Mouse (Mus musculus): ENCODE measurements around the gene Gabrb3. TPM values are rescaled to one million over a fixed set of nuclear protein-coding genes. Genes with fewer than 3 reads are reported as not detected.

The Gabrb3 gene
- polyA plus RNA-seq, 1 experiment = 49.2 TPM

- no peak for DNase-seq
- Histone ChIP-seq H3K4me3 (replicated peaks; ENCODE audit: insufficient read depth, low read depth, low read length) (no peak overlapping the region), H3K4me1 (ENCODE audit: control insufficient read depth, insufficient read depth, low read length) (no peaks in the 10 kb centered on the region), H3K27me3 (ENCODE audit: control insufficient read depth, insufficient read depth, low read length) (no peaks in the 10 kb centered on the region), H3K27ac (ENCODE audit: insufficient read depth, low read length) (no peak overlapping the region)
- 77% methylated on average over 1 of the region's 1 CpGs for WGBS
- no peak for TF ChIP-seq CTCF (IDR thresholded peaks at IDR 0.05; ENCODE audit: borderline replicate concordance, insufficient read depth, low read depth, low read length)
- no peak for TF ChIP-seq POLR2A (IDR thresholded peaks at IDR 0.05; ENCODE audit: borderline replicate concordance, insufficient read depth, low read length)
These were observed 1.6 kb downstream of the Gabrb3 start for GRCm38 (mm10) chr7:57421044-57421443.

- DNase-seq = no peak
- Histone ChIP-seq H3K27ac (ENCODE audit: insufficient read depth, low read length) (no peak overlapping the region), H3K27me3 (ENCODE audit: control insufficient read depth, insufficient read depth, low read length) (no peaks in the 10 kb centered on the region), H3K4me3 (replicated peaks; ENCODE audit: insufficient read depth, low read depth, low read length) (no peak overlapping the region), H3K4me1 (ENCODE audit: control insufficient read depth, insufficient read depth, low read length) (no peaks in the 10 kb centered on the region)
- WGBS = 91% methylated on average over 1 of the region's 1 CpGs
- TF ChIP-seq POLR2A (IDR thresholded peaks at IDR 0.05; ENCODE audit: borderline replicate concordance, insufficient read depth, low read length) (no peak), CTCF (IDR thresholded peaks at IDR 0.05; ENCODE audit: borderline replicate concordance, insufficient read depth, low read depth, low read length) (no peak)
These were observed 3.2 kb downstream of the Gabrb3 start for GRCm38 (mm10) chr7:57422675-57423074.

- Histone ChIP-seq H3K27ac (ENCODE audit: insufficient read depth, low read length) (no peak overlapping the region), H3K4me1 (ENCODE audit: control insufficient read depth, insufficient read depth, low read length) (no peaks in the 10 kb centered on the region), H3K4me3 (replicated peaks; ENCODE audit: insufficient read depth, low read depth, low read length) (no peak overlapping the region), H3K27me3 (ENCODE audit: control insufficient read depth, insufficient read depth, low read length) (no peaks in the 10 kb centered on the region)
- DNase-seq = no peak
- TF ChIP-seq CTCF (IDR thresholded peaks at IDR 0.05; ENCODE audit: borderline replicate concordance, insufficient read depth, low read depth, low read length) (no peak), POLR2A (IDR thresholded peaks at IDR 0.05; ENCODE audit: borderline replicate concordance, insufficient read depth, low read length) (no peak)
- 72% methylated on average over 1 of the region's 1 CpGs for WGBS
These were observed 28.7 kb downstream of the Gabrb3 start for GRCm38 (mm10) chr7:57448239-57448638.

- WGBS = 62% methylated on average over 5 of the region's 5 CpGs
- TF ChIP-seq POLR2A (IDR thresholded peaks at IDR 0.05; ENCODE audit: borderline replicate concordance, insufficient read depth, low read length) (no peak), CTCF (IDR thresholded peaks at IDR 0.05; ENCODE audit: borderline replicate concordance, insufficient read depth, low read depth, low read length) (no peak)
- no peak for DNase-seq
- Histone ChIP-seq H3K4me1 (ENCODE audit: control insufficient read depth, insufficient read depth, low read length) (no peaks in the 10 kb centered on the region), H3K4me3 (replicated peaks; ENCODE audit: insufficient read depth, low read depth, low read length) (no peak overlapping the region), H3K27me3 (ENCODE audit: control insufficient read depth, insufficient read depth, low read length) (no peaks in the 10 kb centered on the region), H3K27ac (ENCODE audit: insufficient read depth, low read length) (no peak overlapping the region)
These were observed 40.9 kb downstream of the Gabrb3 start for GRCm38 (mm10) chr7:57460354-57460753.

GRCm38 (mm10) chr7:57471316-57471715 is 51.8 kb downstream of the Gabrb3 start:
- no peak for TF ChIP-seq CTCF (IDR thresholded peaks at IDR 0.05; ENCODE audit: borderline replicate concordance, insufficient read depth, low read depth, low read length)
- no peak for TF ChIP-seq POLR2A (IDR thresholded peaks at IDR 0.05; ENCODE audit: borderline replicate concordance, insufficient read depth, low read length)
- Histone ChIP-seq H3K4me3 (replicated peaks; ENCODE audit: insufficient read depth, low read depth, low read length) (no peak overlapping the region), H3K27me3 (ENCODE audit: control insufficient read depth, insufficient read depth, low read length) (no peaks in the 10 kb centered on the region; the same call in 1 of the 2 replicates), H3K4me1 (ENCODE audit: control insufficient read depth, insufficient read depth, low read length) (no peaks in the 10 kb centered on the region; the same call in 1 of the 2 replicates), H3K27ac (ENCODE audit: insufficient read depth, low read length) (no peak overlapping the region)
- 94% methylated on average over 1 of the region's 1 CpGs for WGBS
- no peak for DNase-seq

- Histone ChIP-seq H3K27ac (ENCODE audit: insufficient read depth, low read length) (no peak overlapping the region), H3K27me3 (ENCODE audit: control insufficient read depth, insufficient read depth, low read length) (no peaks in the 10 kb centered on the region; the same call in 1 of the 2 replicates), H3K4me1 (ENCODE audit: control insufficient read depth, insufficient read depth, low read length) (no peaks in the 10 kb centered on the region; the same call in 1 of the 2 replicates), H3K4me3 (replicated peaks; ENCODE audit: insufficient read depth, low read depth, low read length) (no peak overlapping the region)
- DNase-seq = peak; percentile 17 to 26
- WGBS = 86% methylated on average over 4 of the region's 4 CpGs
- TF ChIP-seq POLR2A (IDR thresholded peaks at IDR 0.05; ENCODE audit: borderline replicate concordance, insufficient read depth, low read length) (no peak), CTCF (IDR thresholded peaks at IDR 0.05; ENCODE audit: borderline replicate concordance, insufficient read depth, low read depth, low read length) (peak; percentile 16; the same call in 1 of the 2 replicates)
These were observed 54.5 kb downstream of the Gabrb3 start for GRCm38 (mm10) chr7:57473811-57474525.

- DNase-seq = no peak
- TF ChIP-seq POLR2A (IDR thresholded peaks at IDR 0.05; ENCODE audit: borderline replicate concordance, insufficient read depth, low read length) = no peak
- no peak for TF ChIP-seq CTCF (IDR thresholded peaks at IDR 0.05; ENCODE audit: borderline replicate concordance, insufficient read depth, low read depth, low read length)
- no peak overlapping the region for H3K4me3 ChIP-seq (replicated peaks; ENCODE audit: insufficient read depth, low read depth, low read length)
- H3K4me1 ChIP-seq (ENCODE audit: control insufficient read depth, insufficient read depth, low read length) = no peaks in the 10 kb centered on the region
- H3K27me3 ChIP-seq (ENCODE audit: control insufficient read depth, insufficient read depth, low read length) = no peaks in the 10 kb centered on the region
- no peak overlapping the region for H3K27ac ChIP-seq (ENCODE audit: insufficient read depth, low read length)
These were observed 63.4 kb downstream of the Gabrb3 start for GRCm38 (mm10) chr7:57482896-57483295.

- 76% methylated on average over 6 of the region's 6 CpGs for WGBS
- TF ChIP-seq POLR2A (IDR thresholded peaks at IDR 0.05; ENCODE audit: borderline replicate concordance, insufficient read depth, low read length) (no peak), CTCF (IDR thresholded peaks at IDR 0.05; ENCODE audit: borderline replicate concordance, insufficient read depth, low read depth, low read length) (no peak)
- no peak overlapping the region for H3K27ac ChIP-seq (ENCODE audit: insufficient read depth, low read length)
These were observed 67.4 kb downstream of the Gabrb3 start for GRCm38 (mm10) chr7:57486907-57487306.

More at GRCm38 (mm10) chr7:57486907-57487306, 67.4 kb downstream of the Gabrb3 start:
- no peaks in the 10 kb centered on the region for H3K27me3 ChIP-seq (ENCODE audit: control insufficient read depth, insufficient read depth, low read length)
- DNase-seq = no peak
- H3K4me3 ChIP-seq (replicated peaks; ENCODE audit: insufficient read depth, low read depth, low read length) = no peak overlapping the region
- no peaks in the 10 kb centered on the region for H3K4me1 ChIP-seq (ENCODE audit: control insufficient read depth, insufficient read depth, low read length)
